Mouse (Mus musculus) thymus, postnatal 10 days (tissue): ENCODE measurements at regions not wholly inside any gene's neighbourhood (a gene's known extent, or its start where the extent isn't known, plus 50 kb on each side); places are given as distances from the start of the nearest gene placed in this dataset.

Source experiments
- DNase-seq, 2 experiments: peaks; one replicate each; pipeline ENCODE4 v3.0.0; 2021; ENCODE audit warnings: low spot score in 2 of 2

DNA sequence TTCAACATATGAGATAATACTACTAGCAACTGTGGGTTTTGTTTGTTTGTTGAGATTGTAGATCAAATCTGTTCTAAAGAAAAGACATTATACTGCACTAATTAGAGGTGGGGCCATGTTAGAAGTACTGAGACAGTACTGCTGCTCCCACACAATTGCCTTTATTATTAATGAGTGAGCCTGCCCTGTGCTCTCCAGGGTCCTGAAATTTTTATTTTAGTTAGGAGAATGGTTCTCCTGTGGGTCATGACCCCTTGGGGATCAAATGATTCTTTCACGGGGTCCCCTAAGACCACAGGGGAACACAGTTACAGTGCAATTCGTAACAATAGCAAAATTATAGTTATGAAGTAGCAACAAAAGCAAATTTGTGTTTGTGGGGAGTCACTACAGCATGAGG, 268.8 kb downstream of the Gm9195 start:
- DNase-seq = no peak

DNA sequence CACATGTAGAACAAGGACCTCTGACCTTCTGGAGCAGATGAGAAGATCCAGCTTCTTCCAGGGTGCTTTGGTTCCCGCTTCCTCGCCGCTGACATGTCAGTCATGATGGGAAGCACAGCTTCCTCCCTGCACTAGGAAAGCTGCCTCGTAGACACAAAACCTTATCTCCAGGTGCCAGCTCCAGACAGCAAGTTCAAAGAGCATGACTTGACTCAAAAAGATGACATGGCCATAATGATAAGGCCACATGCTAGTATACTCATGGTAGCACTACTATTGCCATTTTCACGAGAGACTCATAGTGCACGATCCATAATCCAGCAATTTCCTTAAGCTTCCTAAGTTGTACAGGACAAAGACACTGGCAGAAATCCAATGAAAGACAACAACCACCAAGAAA, 272.1 kb downstream of the Gm9195 start:
- no peak for DNase-seq

DNA sequence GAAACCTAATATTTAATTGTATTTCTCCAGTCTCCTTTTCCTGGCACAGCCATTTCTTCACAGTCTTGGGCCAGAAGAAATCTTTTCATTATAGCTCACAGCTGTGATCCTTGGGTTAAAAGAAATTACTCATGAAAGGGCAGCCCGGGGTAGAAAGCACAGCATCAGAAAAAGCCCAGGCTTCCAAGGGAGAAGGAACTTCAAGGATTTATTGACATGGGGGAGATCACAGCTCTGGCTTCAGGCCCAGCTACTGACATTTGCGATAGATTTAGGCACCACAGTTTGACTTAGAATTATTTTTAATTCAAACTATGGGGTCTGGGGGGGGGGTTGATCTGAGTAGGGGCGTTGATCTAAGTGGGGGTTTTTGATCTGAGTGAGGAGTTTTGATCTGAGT, 291.3 kb downstream of the Gm9195 start:
- no peak for DNase-seq

- no peak for DNase-seq
Observed at GRCm38 (mm10) chr14:72199900-72200299, 291.7 kb downstream of the Gm9195 start.

DNA sequence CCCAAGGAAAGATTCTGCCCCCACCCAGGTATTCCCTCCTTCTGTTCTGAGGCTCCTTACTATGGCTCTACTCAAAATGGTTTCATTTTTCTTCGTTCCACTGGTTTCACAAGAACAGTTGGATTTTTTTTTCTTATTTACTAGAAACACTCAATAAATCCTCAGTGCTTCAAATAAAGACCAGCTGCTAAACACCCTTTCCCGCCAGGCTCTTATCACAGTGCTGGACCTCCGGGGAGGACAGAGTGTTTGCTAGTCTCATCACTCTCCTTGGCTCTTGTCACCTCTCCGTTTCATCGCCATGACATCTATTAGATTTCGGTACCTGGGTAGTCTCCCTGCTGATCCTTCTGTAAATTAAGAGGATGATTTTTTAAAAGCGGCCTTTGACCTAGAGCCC, 293.7 kb downstream of the Gm9195 start:
- no peak for DNase-seq

DNA sequence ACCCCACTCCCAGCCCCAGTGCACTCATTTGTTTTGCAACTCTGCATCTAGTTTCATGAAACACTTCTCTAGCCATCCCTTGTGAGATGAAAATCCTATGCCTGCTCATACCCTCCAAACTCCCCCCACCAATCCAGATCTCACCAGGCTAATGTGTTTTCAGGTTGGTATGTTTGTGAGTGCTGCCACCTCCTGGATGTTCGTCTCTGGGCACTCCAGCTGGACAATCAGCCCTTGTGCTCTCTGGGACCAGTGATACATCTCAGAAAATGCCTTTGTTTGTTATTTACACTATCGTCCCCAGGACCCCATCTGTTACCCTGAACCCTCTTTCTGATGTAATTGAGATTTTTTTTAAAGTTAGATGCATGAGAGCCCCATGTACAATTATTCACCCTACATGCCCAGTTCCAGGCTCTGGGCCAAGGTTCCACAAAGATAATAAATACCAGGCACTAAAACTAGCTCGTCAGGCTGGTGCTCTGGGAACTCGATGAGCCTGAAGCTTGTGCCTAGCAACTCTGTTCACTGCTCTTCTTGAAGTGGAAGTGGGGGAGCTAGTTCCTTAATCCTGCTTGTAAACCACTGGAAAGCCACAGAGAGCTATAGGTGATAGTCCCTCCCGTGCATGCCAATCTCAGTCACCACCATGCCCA, 304.2 kb downstream of the Gm9195 start:
- no peak for DNase-seq

DNA sequence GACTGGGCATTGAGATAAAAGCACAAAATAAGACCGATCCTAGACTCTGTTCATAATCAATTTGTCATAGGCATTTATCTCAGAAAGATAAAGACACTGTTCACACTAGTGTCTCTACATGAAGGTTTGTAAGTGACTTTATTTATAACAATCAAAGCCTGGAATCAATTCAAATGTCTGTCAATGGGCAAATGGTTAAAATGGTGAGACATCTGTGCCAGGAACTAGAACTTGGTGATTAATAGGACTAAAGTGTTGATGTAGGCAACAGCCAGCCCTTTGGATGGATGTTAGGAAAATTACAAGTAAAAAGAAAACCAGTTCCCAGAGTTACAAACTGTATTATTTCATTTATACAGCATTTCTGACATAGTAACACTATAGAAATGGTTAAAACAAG, 315.9 kb downstream of the Gm9195 start:
- no peak for DNase-seq

DNA sequence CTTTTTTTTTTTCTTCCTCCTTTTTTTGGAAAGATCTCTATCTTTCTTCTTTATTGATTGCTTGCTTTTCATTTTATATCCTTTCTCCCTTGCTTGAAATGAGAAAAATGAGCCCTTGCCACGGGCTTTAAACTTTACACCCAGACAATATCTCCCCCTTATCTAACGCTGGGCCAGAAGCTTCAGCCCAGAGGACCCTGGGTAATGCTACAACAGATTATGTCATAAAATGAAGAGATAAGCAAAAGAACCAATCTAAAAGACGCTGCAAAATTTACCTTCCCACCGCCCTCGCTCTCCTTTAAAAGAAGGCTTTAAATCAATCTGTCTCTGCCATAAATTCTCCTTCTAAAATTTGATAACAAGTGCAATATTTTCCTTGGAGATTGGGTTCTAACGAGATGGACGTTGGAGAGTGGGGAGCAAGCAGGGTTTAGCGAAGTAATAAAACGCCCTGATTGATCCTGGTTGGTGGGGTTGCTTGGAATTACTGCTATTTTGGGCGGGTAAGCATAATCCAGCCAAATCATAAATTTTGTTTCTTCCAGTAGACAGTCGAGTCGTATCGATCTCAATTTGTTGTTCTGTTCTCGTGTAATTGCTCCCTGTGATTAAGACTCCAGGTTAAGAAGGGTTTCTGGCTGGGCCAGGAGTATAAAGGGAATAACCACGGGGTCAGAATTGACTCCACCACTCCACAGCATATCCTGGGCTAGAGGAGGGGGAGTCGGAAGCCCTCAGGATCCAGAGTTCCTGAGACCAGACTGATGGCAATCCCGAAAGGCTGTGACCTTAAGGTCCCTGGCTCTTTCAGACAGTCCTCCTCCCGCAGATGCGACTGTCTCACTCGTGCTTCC, 318.9 kb downstream of the Gm9195 start:
- no peak for DNase-seq

DNA sequence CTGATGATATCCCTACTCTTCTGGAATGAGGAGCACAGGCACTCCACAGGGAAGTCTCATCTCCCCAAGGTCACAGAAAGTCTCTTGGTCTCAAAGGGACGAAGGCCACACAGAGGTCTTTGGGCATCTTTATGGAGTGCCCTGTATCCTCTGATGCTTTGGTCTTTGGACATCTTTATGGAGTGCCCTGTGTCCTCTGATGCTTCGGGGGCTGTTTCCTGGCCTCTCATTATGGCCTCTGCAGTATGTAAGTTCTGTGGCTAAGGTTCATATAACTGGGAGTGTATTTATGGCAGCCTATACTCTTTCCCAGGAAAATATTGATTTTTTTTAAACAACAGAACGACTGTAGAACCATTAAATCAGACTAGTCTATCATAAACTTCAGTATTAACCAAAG, 319.9 kb downstream of the Gm9195 start:
- DNase-seq = no peak

GRCm38 (mm10) chr14:72158537-72159323, 332.9 kb downstream of the Gm9195 start:
- no peak for DNase-seq

DNA sequence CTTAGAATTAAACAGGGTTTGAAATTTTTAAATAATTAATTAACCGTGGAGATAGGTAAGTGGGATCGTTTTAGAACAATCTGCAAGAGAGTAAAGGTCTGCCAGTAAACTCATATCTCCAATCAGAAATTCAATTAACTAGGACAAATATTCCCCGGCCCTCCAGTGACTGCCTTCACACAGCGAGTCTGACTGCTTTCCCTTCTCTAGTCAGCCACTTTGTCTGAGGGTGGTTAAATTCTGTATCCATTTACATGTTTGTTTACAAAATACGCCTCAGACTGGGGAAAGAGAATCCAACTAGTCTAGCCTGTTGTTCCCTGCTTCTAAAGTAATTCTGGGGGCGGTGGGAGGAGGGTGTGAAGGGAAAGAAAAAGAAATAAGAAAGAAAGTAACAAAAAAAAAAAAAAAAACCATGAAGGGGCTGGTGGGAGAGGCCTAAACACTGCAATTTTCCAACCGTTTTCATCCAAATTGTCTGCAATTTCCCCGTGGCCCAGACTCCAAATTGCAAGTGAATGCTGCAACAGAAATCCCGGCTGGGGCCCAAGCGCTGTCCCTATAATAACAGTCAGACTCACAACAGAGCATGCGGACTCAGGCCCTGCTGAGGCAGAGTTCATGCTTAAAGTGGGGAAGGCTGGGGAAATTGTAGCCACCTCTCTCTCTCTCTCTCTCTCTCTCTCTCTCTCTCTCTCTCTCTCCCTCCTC, 336.3 kb downstream of the Gm9195 start:
- DNase-seq = no peak

- no peak for DNase-seq
Observed at GRCm38 (mm10) chr14:72151676-72152075, 340.0 kb downstream of the Gm9195 start.

GRCm38 (mm10) chr14:72149463-72149862, 342.2 kb downstream of the Gm9195 start:
- DNase-seq = no peak

GRCm38 (mm10) chr14:72148886-72149285, 342.8 kb downstream of the Gm9195 start:
- no peak for DNase-seq

DNA sequence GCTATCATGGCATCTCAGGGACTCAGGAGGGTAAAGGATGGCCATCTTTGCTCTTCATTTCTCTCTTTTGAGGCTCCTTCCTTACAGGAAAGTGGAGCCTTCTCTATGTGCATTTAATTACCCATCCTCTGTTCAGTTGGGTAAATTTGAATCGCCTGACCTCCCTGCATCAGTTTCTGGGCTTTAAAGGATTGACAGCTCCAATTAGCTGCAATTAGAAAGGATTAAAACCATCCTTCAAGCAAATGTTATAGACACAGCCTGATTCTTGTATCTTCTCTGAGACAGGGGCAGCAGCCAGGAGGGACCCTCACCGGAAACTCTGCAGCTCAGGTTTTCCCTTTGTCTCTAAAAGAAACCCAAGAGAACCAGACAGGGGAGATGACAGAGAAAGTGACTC, 345.3 kb downstream of the Gm9195 start:
- DNase-seq = no peak

DNA sequence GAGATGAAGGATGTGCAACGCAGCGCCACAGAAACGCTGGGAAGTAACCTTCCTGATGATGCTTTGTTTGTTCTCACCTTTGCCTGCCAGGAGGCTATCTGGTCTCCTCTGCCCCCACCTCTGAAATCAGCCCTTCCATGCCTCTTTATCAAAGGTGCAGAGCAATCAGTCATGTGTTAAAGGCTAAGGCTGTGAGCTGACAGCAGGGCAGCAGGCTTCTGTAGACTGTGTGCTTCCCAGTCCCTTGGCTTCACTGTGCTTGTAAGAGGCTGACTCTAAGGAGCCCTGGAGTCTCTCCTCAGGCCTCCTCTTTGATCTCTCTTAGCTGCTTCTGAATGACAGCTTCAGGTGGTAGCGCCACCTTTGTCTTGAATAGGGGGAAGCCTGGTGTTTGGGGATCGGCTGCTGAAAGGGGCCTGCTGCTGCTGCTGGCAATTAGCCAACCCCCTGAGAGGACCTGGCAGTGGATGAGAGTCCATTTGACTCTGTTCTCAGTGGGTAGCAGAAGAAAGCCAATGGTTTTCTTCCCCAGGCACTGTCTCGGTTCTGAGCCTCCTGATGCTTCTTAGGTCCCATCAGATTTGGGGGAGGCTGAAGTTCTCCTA, 348.7 kb downstream of the Gm9195 start:
- DNase-seq = no peak

- DNase-seq = no peak
Observed at GRCm38 (mm10) chr14:72141136-72141535, 350.5 kb downstream of the Gm9195 start.

DNA sequence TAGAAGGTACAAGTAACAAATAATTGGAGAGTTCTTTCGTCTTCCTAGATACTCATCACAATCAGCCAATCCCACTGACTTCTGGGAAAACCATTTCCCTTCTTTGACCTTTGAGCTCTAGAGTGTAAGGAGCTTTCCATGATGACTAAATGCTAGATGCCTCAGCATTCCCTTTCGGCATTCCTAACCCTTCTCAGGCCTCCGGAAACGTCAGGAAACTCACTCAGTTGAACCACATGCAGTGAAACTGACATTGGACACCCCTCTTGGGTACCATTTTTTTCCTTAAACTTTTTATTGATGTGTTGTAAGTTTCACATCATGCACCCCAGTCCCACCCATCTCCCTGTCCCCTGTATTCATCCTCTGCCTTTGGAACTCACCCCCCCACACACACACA, 361.5 kb downstream of the Gm9195 start:
- no peak for DNase-seq

- DNase-seq = no peak
Observed at GRCm38 (mm10) chr14:72121786-72122185, 369.9 kb downstream of the Gm9195 start.

DNA sequence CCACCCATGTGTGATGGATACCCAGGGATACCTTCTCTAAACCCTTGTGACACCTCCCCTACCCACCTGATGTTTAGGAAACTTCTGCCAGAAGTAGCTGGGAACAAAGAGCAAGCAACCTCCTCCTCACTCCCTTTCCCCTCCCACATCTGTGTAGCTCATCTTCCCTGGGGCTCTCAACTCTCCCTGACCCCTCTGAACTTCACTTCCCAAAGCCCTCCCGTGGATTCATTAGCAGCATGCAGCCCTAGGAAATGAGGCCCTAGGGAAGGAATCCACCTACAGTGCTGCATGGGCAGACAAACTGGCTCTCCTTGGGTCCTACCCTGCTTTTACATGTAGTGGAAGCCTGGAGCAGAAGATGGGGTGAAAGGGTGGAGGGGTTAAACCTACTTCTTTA, 370.6 kb downstream of the Gm9195 start:
- DNase-seq = no peak

GRCm38 (mm10) chr14:72116842-72117241, 374.8 kb downstream of the Gm9195 start:
- no peak for DNase-seq
